Mouse (Mus musculus): ENCODE measurements around the gene Cd3g. TPM values are rescaled to one million over a fixed set of nuclear protein-coding genes. Genes with fewer than 3 reads are reported as not detected.
"Not testable (repeated sequence)": the region's sequence is repeated elsewhere in the genome, so short reads cannot be mapped to it uniquely, and the experiment has no call there.

Gene Cd3g
- total RNA-seq, 1 experiment from 2014 or later = 90.1 TPM

DNA sequence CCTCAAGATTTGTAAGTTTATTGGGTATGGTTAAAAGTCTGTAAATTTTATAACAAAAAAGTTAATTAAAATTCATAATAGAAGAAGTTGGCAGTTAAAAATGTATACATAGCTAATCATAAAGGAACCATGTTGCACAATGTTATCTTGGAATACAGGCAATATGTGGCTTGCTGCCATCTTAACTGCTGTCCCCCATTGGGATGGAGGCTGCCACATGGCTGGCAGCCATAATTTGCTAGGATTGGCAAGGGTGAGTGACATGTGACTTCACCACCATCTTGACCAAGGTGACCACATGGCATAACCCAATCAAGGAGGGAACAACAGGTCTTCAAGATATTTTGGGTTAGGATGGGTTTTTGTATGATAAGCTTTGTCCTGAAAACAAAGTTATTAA is 12.0 kb upstream of the Cd3g start:
- no peak for ATAC-seq (ENCODE audit: extremely low read depth, insufficient number of reproducible peaks, low FRiP score, poor library complexity, severe bottlenecking)

GRCm38 (mm10) chr9:44991821-44992220 is 11.6 kb upstream of the Cd3g start:
- ATAC-seq (ENCODE audit: extremely low read depth, insufficient number of reproducible peaks, low FRiP score, poor library complexity, severe bottlenecking) = no peak

DNA sequence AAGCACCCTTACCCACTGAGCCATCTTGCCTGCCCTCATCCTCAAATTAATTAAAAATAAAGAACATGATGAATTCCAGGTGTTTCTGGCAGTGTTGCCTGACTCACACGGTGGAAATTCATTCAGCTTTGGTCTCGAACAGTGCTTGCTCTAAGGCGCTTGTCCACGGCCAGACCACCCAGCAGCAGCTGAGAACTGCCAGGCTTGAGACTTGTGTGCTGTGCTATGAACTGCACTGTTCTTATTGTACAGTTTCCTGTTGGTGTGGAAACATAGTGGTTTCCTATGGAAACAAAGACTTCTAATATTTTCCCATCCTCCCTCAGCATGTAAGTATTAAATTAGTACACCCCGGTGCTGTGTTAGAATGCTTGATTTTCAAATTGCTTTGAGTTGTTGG is 6.7 kb upstream of the Cd3g start:
- no peak for ATAC-seq (ENCODE audit: extremely low read depth, insufficient number of reproducible peaks, low FRiP score, poor library complexity, severe bottlenecking)

- ATAC-seq (ENCODE audit: extremely low read depth, insufficient number of reproducible peaks, low FRiP score, poor library complexity, severe bottlenecking) = peak; percentile 97
These were observed 6.1 kb upstream of the Cd3g start for GRCm38 (mm10) chr9:44986242-44986781.

- ATAC-seq (ENCODE audit: extremely low read depth, insufficient number of reproducible peaks, low FRiP score, poor library complexity, severe bottlenecking) = no peak; the same call in 1 of the 2 replicates
These were observed 5.5 kb upstream of the Cd3g start for GRCm38 (mm10) chr9:44985721-44986161.

DNA sequence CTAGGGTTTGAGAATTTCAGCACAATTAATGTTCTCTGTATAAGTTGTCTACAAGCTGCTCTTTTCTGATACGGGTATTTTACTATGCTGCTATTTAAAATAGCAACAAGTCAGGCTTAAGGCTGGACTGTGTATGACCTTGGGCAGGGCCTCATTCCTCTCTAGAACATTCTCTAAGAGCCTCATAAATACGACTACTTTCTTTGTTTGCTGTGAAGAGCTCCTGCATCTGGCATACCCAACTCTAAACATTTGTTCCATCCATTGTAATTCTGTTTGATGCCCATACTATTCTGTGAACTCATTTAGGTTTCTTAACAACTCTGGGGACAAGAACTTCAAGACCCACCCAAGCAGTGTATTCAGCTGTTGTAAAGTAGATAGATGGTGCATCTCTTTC is 2.8 kb upstream of the Cd3g start:
- no peak for ATAC-seq (ENCODE audit: extremely low read depth, insufficient number of reproducible peaks, low FRiP score, poor library complexity, severe bottlenecking)

GRCm38 (mm10) chr9:44982531-44982930 is 2.3 kb upstream of the Cd3g start:
- no peak for ATAC-seq (ENCODE audit: extremely low read depth, insufficient number of reproducible peaks, low FRiP score, poor library complexity, severe bottlenecking)

DNA sequence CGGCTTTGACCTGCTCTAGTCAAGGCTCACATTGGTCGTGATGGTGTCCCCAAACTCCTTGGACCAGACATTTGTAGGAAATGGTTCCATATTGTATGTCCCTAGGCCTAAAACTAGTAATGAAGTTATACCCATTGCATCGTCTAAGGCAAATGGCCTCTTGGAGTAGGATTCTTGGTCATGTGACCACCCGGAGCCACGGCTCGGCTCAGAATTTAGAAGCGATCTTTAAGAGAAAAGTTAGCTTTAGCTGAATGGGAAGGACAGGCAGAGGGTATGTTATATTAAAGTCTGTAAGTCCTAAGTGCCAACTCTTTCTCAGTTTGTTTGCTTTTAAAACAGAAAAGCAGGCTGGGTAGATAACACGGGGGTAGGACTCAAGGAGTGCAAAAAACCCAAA is 1.9 kb upstream of the Cd3g start:
- no peak for ATAC-seq (ENCODE audit: extremely low read depth, insufficient number of reproducible peaks, low FRiP score, poor library complexity, severe bottlenecking)

DNA sequence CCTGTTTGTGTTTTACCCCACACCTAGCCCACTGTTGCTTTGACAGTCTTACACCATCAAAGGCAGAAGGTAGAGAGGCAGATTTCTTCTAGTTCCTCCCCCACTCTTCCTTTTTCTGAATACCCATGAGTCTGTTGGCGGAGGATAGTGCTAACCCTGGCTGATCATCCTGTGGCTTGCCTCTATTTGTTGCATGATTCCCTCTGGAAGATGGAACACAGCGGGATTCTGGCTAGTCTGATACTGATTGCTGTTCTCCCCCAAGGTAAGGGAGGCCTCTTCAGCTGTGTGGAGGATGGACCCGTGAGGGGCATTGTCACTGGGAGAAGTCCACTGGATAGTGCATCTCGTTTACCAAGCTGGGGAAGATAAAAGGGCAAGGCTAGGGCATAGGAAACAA is 1.4 kb upstream of the Cd3g start, which contains the start of gene Cd3d:
Gene Cd3d, plus strand, starts transcription at position 111 of the 400 bp plus-strand sequence.
- ATAC-seq (ENCODE audit: extremely low read depth, insufficient number of reproducible peaks, low FRiP score, poor library complexity, severe bottlenecking) = no peak

DNA sequence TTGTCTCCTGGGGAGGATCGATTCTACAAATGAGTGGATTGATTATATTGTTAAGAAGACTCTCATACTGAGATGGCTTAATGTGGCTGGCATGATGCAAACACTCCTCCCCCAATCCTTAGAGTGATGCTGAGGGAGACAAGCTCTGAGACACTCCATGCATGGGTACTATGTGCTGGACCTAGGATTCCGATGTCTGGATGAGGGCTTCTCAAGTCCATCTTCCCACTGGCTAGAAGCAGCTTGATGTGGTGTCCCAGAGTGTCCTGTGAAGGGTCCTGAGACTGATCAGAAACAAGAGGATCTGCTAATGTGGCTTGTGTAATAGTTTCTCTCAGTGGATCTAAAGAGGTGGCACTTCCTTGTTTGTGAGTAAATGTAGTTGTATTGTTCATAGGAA is 873 bp upstream of the Cd3g start:
- ATAC-seq (ENCODE audit: extremely low read depth, insufficient number of reproducible peaks, low FRiP score, poor library complexity, severe bottlenecking) = no peak

GRCm38 (mm10) chr9:44979806-44980205 is 425 bp downstream of the Cd3g start:
- no peak for ATAC-seq (ENCODE audit: extremely low read depth, insufficient number of reproducible peaks, low FRiP score, poor library complexity, severe bottlenecking)

DNA sequence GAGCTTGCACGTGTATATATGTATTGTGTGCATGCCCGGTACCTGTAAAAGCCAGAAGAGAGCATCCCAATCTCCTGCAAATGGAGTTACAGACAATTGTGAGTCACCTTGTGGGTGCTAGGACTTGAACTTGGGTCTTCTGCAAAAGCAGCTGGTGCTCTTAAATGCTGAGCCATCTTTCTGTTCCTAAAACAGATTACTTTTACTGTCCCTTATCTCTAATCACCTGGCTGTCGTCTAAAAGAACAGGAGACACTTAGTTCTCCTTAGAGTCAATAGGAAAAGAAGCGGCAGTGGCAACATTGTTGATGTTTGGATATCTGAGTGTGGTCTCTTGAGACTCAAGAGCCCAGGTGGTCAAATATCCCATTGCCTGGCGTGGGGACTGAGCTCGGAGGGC is 2.4 kb downstream of the Cd3g start:
- no peak for ATAC-seq (ENCODE audit: extremely low read depth, insufficient number of reproducible peaks, low FRiP score, poor library complexity, severe bottlenecking)

DNA sequence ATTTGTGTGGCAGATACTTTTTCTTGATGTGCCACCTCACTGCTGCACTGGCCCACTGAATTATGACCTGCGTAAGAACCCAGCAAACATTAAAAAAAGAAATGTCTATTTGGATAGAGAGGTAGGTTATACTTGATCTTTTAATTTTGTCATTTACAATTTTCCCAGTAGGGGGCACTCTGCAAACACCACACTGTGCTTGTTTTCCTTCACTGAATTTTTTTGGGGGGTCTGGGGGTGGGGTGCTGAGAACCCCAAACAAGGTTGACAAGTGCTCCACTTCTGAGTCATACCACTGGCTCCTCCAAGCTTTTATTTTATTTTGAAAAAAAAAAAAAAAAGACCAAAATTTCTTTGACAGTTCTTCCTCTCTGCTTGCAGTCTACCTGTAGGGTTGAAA is 10.8 kb downstream of the Cd3g start:
- no peak for ATAC-seq (ENCODE audit: extremely low read depth, insufficient number of reproducible peaks, low FRiP score, poor library complexity, severe bottlenecking)

DNA sequence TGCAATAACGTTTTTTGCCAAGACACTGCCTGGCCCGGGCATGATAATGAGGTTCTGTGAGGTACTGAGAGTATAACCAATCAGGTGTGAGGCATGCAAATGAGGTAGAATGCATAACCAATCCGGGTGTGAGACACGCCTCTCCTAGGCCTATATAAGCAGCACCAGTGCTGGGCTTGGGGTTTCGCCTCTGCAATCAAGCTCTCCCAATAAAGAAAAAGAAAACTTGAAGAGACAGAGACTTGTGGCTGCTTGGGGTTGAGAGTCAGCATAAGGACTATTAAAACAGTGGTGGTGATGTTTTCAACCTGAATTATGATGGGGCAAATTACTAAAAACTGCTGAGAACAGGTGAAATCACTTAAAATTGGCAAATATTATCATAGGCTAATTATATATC is 12.5 kb downstream of the Cd3g start:
- ATAC-seq (ENCODE audit: extremely low read depth, insufficient number of reproducible peaks, low FRiP score, poor library complexity, severe bottlenecking) = not testable (repeated sequence)

- ATAC-seq (ENCODE audit: extremely low read depth, insufficient number of reproducible peaks, low FRiP score, poor library complexity, severe bottlenecking) = peak; percentile 80
These were observed 13.4 kb downstream of the Cd3g start for GRCm38 (mm10) chr9:44966815-44967242.

- no peak for ATAC-seq (ENCODE audit: extremely low read depth, insufficient number of reproducible peaks, low FRiP score, poor library complexity, severe bottlenecking)
These were observed 14.3 kb downstream of the Cd3g start for GRCm38 (mm10) chr9:44965833-44966466.

- peak; percentile 94 for ATAC-seq (ENCODE audit: extremely low read depth, insufficient number of reproducible peaks, low FRiP score, poor library complexity, severe bottlenecking)
These were observed 15.0 kb downstream of the Cd3g start, which contains the start of gene Ube4a for GRCm38 (mm10) chr9:44965126-44965832. TSS of gene Ube4a (minus strand) at chr9:44965600.

- ATAC-seq (ENCODE audit: extremely low read depth, insufficient number of reproducible peaks, low FRiP score, poor library complexity, severe bottlenecking) = no peak
These were observed 25.8 kb downstream of the Cd3g start for GRCm38 (mm10) chr9:44954432-44954831.

DNA sequence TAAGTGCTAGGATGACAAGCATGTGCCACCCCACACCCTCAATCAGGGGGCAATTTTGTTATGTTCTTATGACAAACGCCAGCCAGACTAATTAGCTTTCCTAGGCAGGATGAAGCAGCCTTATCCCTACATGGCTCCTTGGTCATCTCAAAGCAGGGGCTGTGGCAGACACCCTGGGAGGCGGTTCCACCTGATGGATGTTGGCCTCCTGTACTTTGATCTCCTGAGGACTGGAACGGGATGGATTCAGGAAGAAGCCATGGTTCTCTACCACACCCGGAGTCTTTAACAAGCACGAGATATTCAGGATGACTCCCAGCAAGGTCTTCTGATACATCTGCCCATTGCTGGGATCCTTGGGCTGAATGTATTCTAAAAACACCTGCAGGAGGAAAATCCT is 32.4 kb downstream of the Cd3g start:
- no peak for ATAC-seq (ENCODE audit: extremely low read depth, insufficient number of reproducible peaks, low FRiP score, poor library complexity, severe bottlenecking)

DNA sequence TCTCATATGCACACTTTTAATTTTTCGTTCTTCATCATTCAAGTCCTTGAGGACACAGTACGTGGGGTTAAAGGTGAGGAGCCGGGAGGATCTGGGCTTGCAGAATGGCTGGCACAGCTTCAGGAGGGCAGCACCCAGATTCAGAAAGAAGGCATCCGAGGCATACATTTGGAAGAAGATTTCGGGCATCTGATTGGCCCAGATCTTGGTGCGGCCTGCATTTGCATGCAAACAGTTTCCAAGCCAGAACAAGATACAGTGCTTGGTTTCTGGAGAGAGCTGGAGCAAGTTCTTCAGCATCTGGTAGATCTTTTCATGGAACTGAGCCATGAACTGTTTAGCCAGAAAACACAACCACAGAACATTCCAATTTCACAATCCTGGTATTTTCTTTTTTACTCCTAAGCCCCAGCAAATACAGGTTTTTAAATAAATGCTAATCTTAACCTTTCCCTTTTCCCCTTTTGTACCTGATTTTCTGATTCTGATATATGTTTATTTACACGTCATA is 34.0 kb downstream of the Cd3g start:
- no peak for ATAC-seq (ENCODE audit: extremely low read depth, insufficient number of reproducible peaks, low FRiP score, poor library complexity, severe bottlenecking)
